Mouse (Mus musculus): ENCODE data around the gene Rbms2.
"Not testable (repeated sequence)": the region's sequence is repeated elsewhere in the genome, so short reads cannot be mapped to it uniquely, and the experiment has no call there.

The Rbms2 gene

DNA sequence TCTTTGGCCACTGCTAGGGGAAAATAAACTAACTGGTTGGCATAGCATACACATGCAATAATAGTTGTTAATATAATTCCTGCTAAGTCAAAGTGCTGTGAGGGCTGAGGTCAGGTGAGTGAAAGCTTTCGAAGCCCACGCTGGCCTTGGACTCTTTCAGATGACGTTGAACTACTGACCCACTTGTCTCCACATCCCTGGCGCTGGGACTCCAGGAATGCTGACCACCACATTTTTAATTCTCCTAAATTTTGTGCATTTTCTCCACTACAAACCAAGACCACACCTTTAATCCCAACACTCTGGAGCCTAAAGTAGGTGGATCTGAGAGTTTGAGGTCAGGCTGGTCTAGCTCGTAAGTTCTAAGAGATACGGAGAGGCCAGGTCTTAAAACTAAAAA, 13.0 kb upstream of the Rbms2 start:
- DNase-seq (ENCODE audit: low spot score) = no peak

DNA sequence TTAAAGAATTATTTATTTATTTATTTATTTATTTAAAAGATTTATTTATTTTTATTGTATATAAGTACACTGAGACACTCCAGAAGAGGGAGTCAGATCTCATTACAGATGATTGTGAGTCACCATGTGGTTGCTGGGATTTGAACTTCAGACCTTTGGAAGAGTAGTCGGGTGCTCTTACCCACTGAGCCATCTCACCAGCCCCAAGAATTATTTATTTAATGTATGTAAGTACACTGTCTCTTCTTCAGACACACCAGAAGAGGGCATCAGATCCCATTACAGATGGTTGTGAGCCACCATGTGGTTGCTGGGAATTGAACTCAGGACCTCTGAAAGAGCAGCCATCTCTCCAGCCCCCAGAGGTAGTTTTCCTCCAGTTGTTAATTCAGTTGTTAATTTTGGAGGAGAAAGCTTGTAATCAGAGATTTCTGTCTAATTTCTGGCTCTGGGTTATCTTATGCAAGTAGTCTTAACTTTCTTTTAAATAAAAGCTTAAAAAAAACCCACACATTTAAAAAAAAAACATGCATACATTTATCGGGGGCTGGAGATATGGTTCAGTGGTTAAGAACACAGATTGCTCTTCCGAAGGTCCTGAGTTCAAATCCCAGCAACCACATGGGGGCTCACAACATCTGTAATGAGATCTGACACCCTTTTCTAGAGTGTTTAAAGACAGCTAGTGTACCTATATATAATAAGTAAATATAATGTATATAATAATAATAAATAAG, 12.1 kb upstream of the Rbms2 start:
- DNase-seq (ENCODE audit: low spot score) = not testable (repeated sequence)

DNA sequence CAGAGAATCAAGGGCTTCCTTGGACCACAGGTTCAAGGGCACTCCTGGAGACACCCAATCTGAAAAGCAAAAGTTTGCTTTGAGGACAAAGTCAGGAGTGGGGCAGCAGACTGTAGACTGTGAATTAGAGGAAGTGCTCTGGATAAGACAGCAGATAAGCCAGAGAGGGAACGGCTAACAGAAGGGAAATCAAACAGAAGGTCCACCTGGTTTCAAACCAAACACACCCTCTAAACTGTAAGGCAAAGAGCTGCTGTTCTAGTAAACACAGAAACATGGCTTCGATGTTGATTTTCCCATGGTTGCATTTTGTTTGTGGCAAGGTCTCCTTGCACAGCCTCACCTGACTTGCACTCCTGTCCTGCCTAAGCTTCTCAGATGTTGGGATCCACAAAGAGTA, 11.4 kb upstream of the Rbms2 start:
- DNase-seq (ENCODE audit: low spot score) = no peak

DNA sequence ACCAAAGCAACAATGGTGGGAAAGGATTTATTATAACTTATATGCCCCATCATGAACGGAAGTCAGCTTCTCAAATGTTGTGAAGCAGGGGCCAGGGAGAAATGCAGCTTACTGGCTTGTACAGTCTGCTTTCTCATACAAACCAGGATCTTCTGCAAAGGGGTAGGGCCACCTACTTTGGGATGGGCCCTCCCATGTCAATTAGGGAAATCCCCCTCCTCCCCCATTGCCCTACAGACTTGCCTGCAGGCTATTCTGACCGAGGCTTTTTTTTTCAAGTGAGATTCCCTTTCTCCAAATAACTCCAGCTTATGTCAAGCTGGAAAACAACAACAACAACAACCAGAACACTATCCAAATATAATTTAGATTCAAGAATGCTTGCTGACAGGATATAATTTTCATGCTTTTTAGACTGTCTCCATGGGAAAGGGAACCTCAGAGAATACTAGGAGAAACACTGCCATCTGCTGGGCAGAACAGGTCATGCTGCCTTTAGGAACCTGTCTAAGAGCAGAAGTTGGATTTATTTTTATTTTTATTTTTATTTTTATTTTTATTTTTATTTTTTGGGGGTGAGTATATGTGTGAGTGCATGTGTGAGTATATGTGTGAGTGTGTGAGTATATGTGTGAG, 8.3 kb upstream of the Rbms2 start:
- DNase-seq (ENCODE audit: low spot score) = peak; percentile 86

DNA sequence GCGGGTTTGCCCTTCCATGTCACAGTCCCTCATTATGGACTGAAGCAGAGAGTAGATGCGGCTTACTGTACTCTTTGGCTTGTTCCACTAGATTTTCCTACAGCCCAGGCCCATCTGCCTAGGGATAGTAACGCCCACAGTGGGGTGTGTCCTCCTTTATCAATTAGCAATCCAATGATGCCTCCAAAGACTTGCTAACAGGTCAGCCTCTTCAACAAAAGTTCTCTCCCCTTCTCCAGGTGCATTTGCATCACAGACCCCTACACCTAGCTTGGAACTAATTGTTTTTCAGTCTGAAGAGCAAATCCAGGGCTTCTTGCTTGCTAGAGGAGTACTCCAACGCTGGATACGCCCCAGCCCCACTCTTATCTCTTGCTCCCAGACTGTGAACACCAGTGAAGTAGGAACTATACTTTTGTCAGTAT, 7.1 kb upstream of the Rbms2 start:
- no peak for DNase-seq (ENCODE audit: low spot score)

DNA sequence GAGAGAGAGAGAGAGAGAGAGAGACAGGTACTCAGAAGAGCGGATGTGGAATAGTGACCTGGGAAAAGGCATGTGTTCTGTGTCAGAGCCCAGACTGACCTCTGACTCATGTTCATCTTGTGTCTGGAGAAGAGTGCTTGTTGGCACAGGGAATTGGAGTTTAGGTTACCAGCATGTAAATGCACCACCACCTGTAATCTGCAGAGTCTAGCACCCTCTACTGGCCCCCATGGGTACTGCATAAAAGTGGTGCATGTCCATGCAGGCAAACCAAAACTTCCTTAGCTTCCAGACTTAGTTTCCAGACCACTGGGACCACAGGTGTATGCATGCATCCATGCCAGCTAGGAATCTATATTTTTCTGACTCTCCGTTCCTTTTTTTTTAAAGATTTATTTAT, 5.9 kb upstream of the Rbms2 start:
- peak; percentile 89 for DNase-seq (ENCODE audit: low spot score)

DNA sequence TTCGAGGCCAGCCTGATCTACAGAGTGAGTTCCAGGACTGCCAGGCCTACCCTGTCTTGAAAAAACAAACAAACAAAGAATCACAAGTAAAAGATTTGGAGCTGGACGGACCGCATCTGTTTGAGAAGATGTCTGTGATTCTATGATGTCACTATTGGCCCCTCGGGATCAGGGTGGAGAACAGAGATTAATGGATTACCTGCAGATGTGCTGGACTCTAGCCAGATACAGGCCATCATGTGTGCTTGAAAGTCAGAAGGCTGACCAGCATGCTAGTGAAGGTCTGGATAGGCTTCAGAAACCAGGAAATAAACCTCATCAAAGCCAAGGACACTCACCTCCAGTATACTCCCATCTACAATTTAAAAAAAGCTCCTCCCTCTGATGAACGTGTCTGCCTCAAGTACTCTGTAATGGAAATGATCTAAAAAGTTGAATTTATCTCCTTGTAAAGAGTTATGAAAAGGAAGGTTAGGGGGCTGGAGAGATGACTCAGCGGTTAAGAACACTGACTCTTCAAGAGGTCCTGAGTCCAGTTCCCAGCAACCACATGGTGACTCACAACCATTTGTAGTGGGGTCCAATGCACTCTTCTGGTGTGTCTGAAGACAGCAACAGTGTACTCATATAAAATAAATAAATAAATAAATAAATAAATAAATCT, 5.3 kb upstream of the Rbms2 start:
- no peak for DNase-seq (ENCODE audit: low spot score)

DNA sequence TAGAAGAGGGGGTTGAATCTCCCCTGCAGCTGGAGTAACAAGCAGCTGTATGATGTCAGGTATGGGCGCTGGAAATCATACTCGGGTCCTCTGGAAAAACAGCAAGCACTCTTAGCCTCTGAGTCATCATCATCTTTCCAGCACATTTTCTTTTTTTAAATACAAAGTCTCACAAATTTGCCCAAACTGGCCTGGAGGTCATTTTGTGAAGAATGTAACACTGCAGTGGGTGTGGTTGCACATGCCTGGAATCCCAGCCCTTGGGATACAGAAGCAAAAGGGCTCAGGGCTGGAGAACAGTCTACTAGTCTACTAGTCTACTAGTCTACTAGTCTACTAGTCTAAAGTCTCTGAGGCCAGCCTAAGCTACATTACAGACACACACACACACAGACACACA, 4.2 kb upstream of the Rbms2 start:
- no peak for DNase-seq (ENCODE audit: low spot score)

DNA sequence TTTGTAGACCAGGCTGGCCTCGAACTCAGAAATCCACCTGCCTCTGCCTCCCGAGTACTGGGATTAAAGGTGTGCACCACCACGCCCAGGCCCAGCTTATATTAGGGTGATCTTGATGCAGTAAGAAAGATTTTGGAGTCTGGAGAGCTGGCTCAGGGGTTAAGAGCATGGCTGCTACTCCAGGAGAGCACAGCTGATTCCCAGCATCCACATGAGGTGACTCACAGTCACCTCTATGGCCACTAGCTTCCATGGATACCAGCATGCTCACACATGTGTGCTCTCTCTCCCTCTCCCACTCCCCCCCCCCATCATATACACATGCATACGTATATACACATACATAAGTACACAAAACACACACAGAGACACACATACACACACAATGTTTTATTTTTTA, 2.8 kb downstream of the Rbms2 start:
- DNase-seq (ENCODE audit: low spot score) = no peak

DNA sequence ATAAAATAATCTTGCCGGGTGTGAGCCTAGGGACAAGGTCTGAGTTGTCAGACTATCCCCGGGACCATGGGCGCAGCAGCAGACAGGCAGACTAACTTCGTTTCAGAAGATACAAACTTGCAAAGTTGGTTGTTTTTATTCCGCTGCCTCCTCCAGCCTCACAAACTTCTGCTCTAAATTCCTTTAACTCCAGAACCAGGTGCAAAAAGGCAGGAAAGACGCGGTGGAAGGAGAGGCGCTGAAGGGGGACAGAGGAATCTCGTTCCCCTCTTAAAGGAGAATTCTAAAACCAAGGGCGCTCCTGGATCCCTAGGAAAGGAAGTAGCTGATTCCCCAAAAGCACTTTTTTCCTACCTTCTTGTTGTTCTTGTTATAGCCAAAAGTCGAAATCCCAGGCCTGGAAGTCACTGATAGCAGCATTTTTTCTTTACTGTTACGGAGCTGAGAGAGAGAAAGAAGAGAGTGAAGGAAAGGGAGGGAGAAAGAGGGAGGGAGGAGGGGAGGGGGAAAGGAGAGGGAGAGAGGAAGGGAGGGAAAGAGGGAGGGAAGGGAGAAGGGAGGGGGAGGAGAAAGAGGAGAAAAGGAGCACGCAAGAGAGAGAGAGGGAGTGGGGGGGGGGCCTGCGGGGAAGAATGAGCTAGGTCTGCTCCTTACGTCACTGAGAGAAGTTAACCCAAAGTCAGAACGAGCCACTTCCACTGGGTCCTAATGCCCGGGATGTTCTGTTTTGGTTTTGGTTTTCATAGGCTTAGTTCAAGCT, 3.9 kb downstream of the Rbms2 start:
- peak; percentile 76 for DNase-seq (ENCODE audit: low spot score)

DNA sequence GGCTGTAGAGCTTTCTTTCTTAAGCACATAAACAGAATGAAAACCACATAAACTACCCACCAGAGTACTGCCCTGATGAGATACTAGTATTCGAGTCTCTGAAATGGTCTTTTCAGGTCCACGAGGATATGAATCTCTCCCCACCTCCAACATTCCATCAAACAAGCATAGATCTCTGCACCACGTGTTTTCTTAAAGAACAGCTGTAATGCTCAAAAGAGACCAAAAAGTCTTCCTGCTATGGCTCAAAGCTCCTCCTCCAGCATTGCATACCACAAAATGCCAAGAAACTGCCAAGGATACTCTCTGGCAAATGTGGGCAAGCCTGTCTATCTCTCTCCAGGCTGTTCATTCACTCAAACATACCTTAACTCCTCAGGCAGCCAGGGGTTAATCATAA, 4.8 kb downstream of the Rbms2 start:
- DNase-seq (ENCODE audit: low spot score) = no peak

DNA sequence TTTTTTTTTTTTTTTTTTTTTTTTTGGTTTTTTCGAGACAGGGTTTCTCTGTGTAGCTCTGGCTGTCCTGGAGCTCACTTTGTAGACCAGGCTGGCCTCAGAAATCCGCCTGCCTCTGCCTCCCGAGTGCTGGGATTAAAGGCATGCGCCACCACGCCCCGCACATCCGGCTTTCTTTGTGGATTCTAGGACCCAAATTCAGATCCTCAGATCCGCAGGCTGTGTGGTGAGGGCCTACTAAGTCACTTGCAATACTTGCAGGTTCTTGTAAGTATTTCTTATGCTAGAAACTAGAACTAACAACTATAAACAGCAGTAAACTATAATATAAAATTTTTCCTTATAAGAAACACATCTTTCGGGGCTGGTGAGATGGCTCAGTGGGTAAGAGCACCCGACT, 8.7 kb downstream of the Rbms2 start:
- DNase-seq (ENCODE audit: low spot score) = not testable (repeated sequence)

DNA sequence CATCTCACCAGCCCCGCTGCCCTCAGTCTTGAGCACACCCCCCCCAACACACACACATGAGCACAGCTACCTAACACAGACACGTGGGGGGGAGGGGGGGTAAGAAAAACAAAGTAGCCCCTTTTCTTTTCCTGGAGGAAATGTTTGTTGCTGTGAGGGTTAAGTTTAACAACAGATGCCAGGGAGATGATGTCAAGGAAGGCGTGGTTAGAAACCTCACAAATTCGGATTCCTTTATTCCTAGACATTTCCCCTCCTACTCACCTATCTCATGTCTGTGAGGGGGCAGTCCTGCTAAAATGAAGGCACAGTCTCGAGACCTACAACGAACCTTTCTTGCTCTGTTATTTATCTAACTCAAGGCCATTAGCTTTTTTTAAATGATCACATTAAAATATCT, 13.0 kb downstream of the Rbms2 start:
- no peak for DNase-seq (ENCODE audit: low spot score)

DNA sequence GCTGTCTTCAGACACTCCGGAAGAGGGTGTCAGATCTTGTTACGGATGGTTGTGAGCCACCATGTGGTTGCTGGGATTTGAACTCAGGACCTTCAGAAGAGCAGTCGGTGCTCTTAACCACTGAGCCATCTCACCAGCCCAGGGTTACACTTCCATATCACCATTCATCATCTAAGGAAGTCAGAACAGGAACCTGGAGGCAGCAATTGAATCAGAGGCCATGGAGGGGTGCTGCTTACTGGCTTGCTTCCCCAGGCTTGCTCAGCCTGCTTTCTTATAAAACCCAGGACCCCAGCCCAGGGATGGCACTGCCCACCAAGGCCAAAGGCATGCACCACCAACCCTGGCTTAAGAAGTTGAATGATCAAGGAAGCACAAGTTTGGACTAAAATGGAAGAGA, 14.4 kb downstream of the Rbms2 start:
- not testable (repeated sequence) for DNase-seq (ENCODE audit: low spot score)

DNA sequence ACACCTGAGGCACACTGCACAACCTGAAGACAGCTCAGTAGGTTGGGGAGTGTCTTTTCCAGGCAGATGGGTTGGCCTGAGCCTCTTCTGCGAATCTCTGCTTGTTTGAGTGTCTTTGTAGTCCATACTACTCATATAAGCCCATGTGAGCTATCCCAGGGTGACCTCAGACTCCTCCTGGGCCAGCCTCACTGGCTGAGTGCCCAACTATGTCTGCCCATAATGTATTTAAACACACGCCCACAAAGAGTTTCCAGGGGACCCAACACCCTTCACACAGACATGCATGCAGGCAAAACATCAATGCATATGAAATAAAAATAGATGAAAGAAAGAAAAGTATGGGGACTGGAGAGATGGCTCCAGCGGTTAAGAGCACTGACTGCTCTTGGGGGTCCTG, 26.1 kb downstream of the Rbms2 start:
- no peak for DNase-seq (ENCODE audit: low spot score)

DNA sequence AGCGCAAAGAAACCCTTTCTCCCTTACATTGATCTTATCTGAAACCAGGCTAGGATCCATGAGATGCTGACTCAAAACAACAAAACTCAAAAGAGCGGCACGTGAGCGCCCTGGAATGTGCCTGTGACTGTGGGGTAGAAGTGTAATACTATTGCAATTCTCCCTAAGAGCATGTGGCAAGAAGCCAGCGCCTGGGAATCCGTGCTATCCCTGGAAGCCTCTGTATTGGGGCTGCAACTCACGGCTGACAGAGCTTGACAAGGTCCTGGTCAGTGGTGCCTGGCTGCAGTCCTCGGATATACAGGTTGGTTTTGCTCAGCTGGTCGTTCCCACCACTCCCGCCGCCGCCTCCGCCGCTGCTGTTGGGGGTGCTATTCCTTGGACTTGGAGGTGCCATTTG, 29.2 kb downstream of the Rbms2 start:
- peak; percentile 81 for DNase-seq (ENCODE audit: low spot score)

DNA sequence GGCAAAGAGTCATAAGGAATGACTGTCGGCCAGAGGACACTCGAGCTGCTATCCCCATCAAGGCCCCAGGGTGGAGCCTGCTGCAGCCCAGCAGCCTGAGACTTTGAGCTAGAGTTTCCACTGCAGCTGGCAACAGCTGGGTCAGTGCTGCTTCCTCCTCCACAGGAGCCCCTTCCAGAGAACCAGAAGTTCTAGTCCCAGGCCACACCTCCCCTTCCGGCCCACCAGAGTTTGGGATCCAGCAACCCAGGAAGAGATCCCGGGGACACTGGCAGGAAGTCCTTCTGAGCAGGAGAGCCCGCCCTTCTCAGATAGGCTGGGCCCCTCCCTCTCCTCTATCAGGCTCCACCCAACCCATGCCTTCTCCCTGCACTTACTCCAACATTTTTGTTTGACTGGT, 30.5 kb downstream of the Rbms2 start:
- peak; percentile 82 for DNase-seq (ENCODE audit: low spot score)

DNA sequence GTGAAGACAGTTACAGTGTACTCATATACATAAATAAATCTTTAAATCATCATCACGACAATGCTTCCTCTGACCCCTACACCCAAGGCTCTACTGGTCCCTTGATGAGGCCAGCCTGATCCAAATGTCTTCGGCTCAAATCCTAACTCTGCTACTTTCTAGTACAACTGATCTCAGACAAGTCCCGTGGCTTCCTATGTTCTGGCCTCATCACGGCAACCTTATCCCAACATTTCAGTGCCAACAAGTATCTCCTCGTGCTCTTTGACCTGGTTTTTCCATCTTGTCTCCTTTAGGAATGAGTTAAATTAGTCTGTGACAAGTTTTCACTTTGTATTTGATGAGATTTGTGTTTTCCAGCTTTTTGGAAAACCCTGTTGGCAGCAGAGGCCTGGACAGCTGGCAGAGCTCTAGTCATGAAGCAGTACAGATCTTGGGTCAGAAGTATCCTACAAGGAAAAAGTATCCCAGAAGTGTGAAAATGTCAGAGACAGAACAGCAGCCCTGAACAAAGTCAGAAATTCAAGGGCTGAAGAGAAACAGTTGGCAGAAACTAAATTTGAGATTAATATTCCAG, 31.2 kb downstream of the Rbms2 start:
- DNase-seq (ENCODE audit: low spot score) = no peak

DNA sequence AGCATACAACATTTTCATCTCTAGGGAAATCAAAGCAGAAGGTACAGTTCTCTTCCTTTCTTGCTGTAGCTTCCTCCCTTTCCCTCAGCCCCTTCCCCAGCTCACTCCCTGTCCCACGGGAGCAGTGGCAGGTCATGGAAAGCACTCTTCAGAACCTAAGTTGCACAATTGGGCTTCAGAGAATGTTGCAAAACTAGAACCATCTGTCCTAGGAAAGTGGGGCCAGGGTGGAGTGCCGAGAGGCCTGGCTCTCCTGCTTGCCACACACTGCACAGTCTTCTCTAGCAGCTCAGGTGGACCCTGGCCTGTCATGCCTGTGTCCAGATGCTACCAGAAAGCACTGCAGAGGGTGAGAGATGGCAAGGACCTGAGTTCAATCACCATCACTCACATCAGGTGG, 35.1 kb downstream of the Rbms2 start:
- no peak for DNase-seq (ENCODE audit: low spot score)

DNA sequence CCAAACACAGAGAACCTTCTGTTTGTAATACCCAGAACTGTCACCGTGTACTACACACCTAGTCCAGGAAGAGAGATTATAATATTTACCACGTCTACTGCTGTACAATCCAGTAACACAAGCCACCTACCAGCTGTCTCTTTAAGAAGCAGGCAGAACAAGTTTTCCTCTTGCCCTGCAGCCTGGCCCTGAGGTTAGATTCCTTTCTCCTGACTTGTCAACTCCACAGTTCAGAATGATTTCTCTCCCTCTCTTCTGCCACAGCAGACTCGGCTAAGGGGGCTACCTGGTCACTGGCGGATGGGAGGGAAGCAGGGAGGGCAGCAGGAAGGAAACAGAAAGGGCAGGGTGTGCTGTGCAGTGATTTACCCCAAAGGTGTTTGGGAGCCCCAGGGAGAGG, 36.4 kb downstream of the Rbms2 start:
- DNase-seq (ENCODE audit: low spot score) = no peak

DNA sequence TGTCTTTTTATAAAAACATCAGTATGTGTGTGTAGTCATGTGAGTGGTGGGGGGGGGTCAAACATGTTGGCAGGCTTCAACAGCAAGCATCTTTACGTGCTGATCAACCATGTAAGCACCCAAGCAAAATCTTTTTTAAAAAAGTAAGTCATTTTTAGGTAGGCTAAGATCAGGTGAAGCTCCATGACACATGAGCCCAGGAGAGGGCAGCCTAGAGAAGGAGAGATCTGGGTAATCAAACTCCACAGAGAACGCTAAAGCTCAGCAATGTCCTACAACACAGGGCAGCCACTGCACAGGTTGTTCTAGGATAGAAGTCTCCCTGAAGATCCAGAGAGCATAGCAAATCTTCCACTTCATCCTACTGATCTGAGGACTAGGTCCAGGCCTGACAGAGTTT, 37.9 kb downstream of the Rbms2 start:
- DNase-seq (ENCODE audit: low spot score) = no peak

DNA sequence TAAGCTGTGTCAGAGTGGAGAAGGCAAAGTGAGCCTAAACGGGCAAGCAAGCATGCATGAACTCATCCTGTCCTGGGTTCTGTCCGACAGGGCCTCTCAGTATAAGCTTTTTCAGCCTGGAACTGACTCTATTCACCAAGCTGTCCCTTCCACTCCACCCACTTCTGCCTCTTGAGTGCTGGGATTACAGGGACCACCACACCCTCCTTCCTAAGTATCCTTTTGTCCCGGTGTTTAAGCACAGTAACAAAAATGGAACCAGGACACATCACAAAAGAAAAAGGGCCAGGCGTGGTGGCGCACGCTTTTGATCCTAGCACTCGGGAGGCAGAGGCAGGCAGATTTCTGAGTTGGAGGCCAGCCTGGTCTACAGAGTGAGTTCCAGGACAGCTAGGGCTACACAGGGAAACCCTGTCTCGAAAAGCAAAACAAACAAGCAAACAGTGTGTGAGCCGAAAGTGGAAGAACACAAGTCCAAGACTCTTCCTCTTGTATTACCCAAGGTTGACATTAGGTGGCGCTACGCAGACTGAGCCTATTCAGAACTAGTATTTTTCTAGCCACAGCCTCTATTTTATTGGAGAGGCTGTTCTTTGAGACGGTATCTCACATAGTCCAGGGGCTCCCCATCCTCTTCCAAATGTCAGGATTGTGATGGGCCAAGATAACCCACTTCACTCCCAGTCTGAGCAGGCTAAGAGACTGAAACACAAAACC, 39.7 kb downstream of the Rbms2 start:
- peak; percentile 66 for DNase-seq (ENCODE audit: low spot score)

Data from testis, postnatal 10 days (tissue).